Mouse (Mus musculus) megakaryocyte, embryonic 14.5 days (primary cell): Measurements from ENCODE around the gene Hoxd3.

Source experiments
- FLI1 ChIP-seq: IDR thresholded peaks from 2 replicates; pipeline ENCODE4 v1.6.1; 2012; ENCODE audit warnings: low read length, inconsistent platforms, mixed read lengths
- GATA1 ChIP-seq: IDR thresholded peaks from 3 replicates; pipeline ENCODE4 v1.6.1; 2012; ENCODE audit warnings: mixed read lengths, low read length, inconsistent platforms, borderline replicate concordance

DNA sequence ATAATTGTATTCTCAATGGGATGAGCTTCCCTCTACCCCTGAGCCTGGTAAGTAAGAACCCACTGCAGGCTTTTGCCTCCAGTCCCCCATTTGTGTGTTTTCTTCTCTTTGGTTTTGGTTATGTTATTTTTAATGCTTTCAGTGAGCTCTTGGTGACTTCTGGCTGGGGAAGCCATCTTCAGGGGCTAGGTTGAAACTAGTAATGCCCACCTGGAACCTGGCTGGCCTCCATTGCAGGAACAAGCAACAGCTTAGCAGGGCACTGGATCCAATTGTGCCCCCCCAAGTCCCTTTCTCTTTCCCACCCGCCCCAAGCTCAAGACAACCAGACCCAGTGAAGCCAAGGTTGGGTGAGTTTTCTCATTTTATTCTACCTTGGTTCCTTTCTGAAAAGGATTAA lies 16.3 kb upstream of the Hoxd3 start:
- TF ChIP-seq GATA1 (no peak), FLI1 (no peak)
